Mouse (Mus musculus): ENCODE measurements around the gene Rhcg.

Rhcg gene

GRCm38 (mm10) chr7:79617418-79617817, at the start of gene Rhcg:
TSS of gene Rhcg (minus strand) at chr7:79617657.
- DNase-seq = no peak

- DNase-seq = no peak
Observed at GRCm38 (mm10) chr7:79666690-79667089, 49.2 kb upstream of the Rhcg start.

- no peak for DNase-seq
Observed at GRCm38 (mm10) chr7:79661253-79661890, 43.9 kb upstream of the Rhcg start.

- no peak for DNase-seq
Observed at GRCm38 (mm10) chr7:79660291-79661150, 43.1 kb upstream of the Rhcg start.

GRCm38 (mm10) chr7:79659578-79660290, 42.3 kb upstream of the Rhcg start, which contains the start of gene Ticrr:
TSS of gene Ticrr (plus strand) at chr7:79660196.
- DNase-seq = peak; percentile 94

- DNase-seq = no peak
Observed at GRCm38 (mm10) chr7:79654586-79654985, 37.1 kb upstream of the Rhcg start.

GRCm38 (mm10) chr7:79654185-79654584, 36.7 kb upstream of the Rhcg start:
- DNase-seq = no peak

GRCm38 (mm10) chr7:79649005-79649404, 31.5 kb upstream of the Rhcg start:
- peak; percentile 5 for DNase-seq

GRCm38 (mm10) chr7:79647233-79647632, 29.8 kb upstream of the Rhcg start:
- no peak for DNase-seq

- DNase-seq = no peak
Observed at GRCm38 (mm10) chr7:79631773-79632348, 14.4 kb upstream of the Rhcg start.

- DNase-seq = no peak
Observed at GRCm38 (mm10) chr7:79628271-79628913, 10.9 kb upstream of the Rhcg start.

GRCm38 (mm10) chr7:79626170-79626569, 8.7 kb upstream of the Rhcg start:
- DNase-seq = no peak

- no peak for DNase-seq
Observed at GRCm38 (mm10) chr7:79623086-79623485, 5.6 kb upstream of the Rhcg start.

GRCm38 (mm10) chr7:79619493-79619892, 2.0 kb upstream of the Rhcg start:
- no peak for DNase-seq

GRCm38 (mm10) chr7:79615941-79616340, 1.5 kb downstream of the Rhcg start:
- DNase-seq = no peak

- no peak for DNase-seq
Observed at GRCm38 (mm10) chr7:79615008-79615407, 2.4 kb downstream of the Rhcg start.

GRCm38 (mm10) chr7:79613314-79613713, 4.1 kb downstream of the Rhcg start:
- no peak for DNase-seq

GRCm38 (mm10) chr7:79612783-79613182, 4.7 kb downstream of the Rhcg start:
- DNase-seq = peak; percentile 16

GRCm38 (mm10) chr7:79611901-79612300, 5.6 kb downstream of the Rhcg start:
- DNase-seq = no peak

- DNase-seq = no peak
Observed at GRCm38 (mm10) chr7:79607263-79607921, 10.1 kb downstream of the Rhcg start.

- DNase-seq = no peak
Observed at GRCm38 (mm10) chr7:79606766-79607165, 10.7 kb downstream of the Rhcg start.

- DNase-seq = no peak
Observed at GRCm38 (mm10) chr7:79602006-79602405, 15.5 kb downstream of the Rhcg start.

All from cerebellum, adult 9-11 months (tissue).